Mouse (Mus musculus): ENCODE measurements around the gene Mogat1. TPM values are rescaled to one million over a fixed set of nuclear protein-coding genes. Genes with fewer than 3 reads are reported as not detected.
"Not testable (repeated sequence)": the region's sequence is repeated elsewhere in the genome, so short reads cannot be mapped to it uniquely, and the experiment has no call there.

Mogat1 gene
- total RNA-seq (2021): not detected
- long read RNA-seq, experiment 1: 0 reads
- long read RNA-seq, experiment 2, partial matches to known transcripts: 0 of 1 reads
- long read RNA-seq, experiment 2, other reads (novel, unspliced or antisense): 1 of 1 reads

DNA sequence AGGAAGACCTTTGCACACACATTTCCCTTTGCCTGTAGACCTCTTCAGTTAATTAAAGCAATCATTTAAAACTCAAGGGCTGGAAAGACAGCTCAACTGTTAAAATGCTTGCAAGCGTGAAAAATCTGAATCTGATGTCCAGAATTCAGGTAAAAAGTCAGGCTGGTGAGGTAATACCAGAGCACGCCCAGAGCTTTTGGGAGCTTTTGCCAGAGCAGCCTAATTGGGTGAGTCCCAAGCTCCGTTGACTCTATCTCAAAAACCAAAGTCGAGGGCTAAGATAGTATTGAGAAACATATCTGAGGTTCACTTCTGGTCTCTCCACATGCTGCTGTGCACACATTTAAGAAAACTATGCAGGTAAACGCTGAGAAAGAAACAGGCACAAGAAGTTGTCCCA is at the start of gene Mogat1:
Gene Mogat1, plus strand, starts transcription at position 130 of the 400 bp plus-strand sequence.
- DNase-seq (ENCODE audit: low spot score in 2 of 2): no peak

DNA sequence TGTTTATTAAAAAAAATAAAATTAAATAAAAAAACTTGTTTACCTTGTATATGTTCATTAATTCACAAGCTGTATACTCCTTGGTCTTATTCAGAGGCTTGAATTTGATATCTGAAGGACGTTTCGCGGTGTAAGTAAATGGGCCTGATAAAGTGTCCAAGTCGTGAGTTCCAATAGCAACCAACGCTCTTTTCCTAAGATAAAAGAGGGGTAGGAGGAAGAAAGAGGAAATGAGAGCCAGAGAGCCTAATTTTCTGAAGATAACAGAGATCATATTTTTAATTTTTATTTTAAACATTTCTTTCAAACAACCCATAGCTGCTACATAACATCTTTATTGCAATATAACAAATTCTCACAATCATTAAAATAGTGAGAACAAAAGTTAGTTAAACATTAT is 38.4 kb upstream of the Mogat1 start:
- DNase-seq (ENCODE audit: low spot score in 2 of 2): no peak

DNA sequence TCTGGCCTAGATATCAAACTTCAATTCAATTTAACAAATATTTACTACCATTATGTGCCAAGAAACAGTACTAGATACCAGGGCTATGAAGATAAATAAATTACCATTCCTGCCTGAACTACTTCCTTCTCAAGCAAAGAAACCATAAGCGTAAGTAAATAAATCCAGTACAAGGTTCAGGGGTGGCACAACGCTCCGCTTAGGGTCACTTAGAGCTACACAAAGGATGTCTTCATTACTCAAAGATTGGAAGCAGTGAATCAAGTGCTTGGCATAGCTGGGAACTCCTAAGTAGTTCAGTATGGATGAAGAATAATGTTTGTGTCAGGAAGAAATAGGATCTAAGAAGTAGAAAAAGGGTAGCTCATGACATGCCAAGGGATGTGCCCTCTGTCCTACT is 27.4 kb upstream of the Mogat1 start:
- DNase-seq (ENCODE audit: low spot score in 2 of 2): no peak

DNA sequence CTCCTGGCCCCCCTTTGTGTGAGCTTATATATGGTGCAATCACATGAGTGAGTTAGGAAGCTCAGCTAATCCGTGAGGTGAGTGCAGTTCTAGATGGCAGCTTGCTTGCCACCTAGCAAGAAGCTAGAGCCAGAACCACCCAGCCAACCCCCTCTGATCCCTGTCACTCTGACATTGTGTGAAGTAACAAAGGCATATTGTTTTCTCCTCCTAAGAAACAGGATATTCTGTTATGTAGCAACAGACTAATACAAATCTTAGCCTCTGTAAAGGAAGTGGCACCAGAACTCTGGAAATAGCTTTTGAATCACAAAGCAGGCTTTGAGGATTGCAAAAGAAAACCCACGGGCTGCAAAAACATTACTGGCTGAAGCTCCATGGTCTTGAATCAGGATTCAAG is 26.4 kb upstream of the Mogat1 start:
- DNase-seq (ENCODE audit: low spot score in 2 of 2): no peak

DNA sequence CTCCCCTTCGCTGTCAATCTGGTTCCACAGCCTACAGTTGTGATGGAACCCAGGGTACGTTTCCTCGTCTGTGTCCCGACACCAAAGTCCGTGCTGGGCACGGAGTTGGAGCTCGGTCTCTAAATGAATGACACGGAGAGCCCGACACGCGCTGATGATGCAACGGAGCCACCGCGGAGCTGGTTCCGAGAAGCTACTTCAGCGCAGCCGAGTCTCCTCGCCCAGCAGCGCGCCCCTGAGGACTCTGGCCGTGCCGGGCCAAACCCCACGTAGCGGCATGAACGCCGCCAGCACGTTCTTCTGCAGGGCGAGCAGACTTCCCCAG is 22.4 kb upstream of the Mogat1 start:
- no peak for DNase-seq (ENCODE audit: low spot score in 2 of 2)

DNA sequence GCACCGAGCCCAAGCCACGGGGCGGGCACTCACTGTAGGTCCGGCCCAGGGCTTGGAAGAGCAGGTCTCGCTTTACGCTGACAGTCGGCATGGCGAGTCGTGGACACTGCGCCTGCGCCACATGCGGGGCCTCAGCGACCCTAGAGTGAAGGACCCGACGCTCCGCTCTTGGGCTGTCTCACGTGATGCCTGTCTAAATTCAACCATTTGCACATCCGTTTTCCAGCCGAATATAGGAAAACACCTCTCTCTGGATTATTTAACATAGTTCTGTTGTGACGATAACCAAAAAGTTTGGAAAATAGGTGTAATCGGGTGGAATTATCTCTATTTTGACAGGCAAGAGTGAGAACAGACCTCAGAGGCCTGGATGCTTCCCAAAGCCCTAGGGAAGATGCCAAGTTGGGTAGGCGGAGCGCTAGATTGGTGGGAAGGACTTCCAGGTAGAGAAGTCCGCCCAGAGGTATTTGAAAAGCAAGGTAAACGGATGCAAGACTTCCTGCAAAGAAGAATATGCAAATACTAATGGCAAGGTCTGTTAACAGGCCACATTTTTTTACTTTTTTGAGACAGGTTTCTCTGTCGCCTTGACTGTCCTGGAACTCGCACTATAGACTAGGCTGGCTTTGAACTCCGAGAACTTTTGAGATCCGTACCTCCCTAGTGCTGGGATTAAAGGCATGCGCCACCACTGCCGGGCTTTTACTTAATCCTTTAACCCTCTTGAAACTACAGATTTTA is 21.9 kb upstream of the Mogat1 start, which contains the start of gene Farsb:
Gene Farsb, minus strand, starts transcription at position 146 of the 741 bp plus-strand sequence.
- DNase-seq (ENCODE audit: low spot score in 2 of 2): peak; percentile 95 to 96

DNA sequence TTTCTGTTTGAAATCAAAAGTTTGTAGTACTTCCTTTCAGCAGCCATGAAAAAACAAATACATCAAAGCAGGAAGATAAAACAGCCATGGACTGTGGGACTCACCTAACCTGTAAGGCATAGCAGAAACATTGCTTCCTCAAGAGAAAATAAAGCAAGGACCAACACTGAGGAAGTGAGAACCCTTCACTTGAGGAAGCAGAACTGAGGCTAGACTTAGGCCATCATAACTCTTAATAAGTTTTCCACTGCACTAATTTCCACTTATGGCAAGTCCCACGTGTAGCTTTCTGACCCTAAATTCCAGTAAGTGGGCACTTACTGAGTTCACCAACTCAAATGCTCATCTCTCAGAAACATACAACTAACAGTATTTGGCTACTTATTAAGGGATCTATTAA is 20.6 kb upstream of the Mogat1 start:
- no peak for DNase-seq (ENCODE audit: low spot score in 2 of 2)

DNA sequence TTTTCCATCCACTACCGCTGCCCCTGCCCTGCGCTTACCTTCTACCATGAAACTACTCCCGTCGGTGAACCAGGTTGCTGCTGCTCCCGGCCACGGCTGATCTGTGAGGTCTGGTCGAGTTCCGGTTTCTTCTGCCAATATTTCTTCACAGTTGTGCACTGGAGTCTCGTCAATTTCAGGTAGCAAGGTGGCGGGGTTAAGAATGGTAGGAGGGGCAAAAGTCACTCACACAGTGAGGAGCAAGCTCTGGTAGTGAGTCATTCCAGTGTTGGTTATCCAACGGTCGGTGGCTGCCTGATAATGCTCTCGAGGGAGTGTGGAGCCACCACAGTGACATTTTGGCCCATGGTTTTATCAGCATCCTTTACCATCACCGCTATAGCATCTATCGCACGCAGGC is 9.8 kb upstream of the Mogat1 start:
- no peak for DNase-seq (ENCODE audit: low spot score in 2 of 2)

DNA sequence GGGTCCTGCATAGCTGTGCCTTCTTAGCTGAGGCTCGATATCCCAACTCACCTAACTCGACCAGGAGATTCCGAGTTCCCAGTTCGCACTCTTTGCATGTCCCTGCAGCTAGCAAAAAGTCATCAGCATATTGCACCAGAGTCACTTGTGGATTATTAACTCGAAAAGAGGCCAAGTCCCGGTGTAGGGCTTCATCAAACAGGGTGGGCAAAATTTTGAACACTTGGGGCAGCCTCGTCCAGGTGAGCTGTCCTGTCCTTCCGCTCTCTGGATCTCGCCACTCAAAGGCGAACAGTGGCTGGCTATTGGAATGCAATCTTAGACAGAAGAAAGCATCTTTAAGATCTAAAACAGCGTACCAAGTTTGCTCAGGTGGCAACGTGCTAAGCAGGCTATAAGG is 8.9 kb upstream of the Mogat1 start:
- not testable (repeated sequence) for DNase-seq (ENCODE audit: low spot score in 2 of 2)

DNA sequence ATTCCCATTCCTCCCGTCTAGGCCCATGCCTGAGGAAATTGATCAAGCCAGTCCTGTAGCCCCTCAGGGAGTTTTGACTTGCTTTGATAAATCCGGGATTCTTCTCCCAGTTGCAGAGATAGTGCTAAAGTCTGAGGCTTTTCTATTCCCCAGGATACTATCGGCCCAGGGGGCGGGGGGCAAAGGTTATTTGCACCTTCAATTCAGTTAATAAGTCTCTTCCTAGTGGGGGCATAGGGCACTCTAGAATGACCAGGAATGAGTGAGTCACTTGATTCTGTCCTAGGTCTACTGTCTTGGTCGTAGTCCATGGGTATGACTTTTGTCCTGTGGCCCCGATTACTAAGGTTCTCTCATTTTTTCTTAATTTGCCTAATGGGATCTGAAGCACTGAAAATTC is 8.3 kb upstream of the Mogat1 start:
- no peak for DNase-seq (ENCODE audit: low spot score in 2 of 2)

DNA sequence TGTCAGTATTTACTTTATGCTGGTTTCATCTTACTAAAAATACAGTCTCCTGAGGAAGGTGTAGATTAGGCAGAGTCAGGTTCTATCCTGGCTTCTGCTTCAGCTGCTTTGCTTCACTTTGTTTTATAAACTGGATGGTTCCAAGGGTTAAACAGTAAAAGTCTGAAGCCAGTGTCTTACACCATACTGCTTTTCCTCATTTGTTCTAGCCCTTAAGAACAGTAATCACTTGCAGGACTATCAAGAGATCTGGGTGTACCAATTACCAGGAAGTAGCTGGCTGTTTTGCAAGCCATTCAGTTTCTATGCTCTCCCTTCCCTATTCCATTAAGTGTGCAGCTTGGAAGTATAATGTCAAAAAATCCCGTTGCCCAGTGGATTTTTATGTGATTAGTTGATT is 3.7 kb upstream of the Mogat1 start:
- DNase-seq (ENCODE audit: low spot score in 2 of 2): no peak

DNA sequence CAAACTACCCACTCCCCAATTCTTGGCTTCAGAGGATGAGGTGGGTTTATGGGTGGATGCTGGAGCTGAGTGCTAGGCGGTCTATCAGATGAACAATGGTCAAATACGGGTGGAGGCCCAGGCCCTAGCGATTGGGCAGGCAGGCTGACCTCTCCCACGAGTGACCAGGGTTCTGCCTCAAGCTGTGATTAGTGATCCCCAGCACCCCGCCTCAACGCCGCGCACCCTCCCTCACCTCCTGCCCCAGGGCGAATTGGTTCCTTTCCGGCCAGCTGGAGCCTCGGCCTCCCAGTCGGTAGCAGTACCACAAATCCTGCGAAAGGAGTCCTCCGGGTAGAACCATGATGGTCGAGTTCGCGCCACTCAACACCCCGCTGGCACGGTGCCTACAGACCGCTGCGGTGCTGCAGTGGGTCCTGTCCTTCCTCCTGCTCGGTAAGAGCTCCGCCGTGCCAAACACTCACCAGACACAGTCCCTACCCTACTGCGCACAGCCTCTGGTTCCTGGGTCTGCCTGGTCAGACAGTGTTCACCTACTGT is 900 bp downstream of the Mogat1 start, which contains the start of gene BC035947:
Gene BC035947, minus strand, starts transcription at position 538 of the 540 bp plus-strand sequence.
- no peak for DNase-seq (ENCODE audit: low spot score in 2 of 2)

DNA sequence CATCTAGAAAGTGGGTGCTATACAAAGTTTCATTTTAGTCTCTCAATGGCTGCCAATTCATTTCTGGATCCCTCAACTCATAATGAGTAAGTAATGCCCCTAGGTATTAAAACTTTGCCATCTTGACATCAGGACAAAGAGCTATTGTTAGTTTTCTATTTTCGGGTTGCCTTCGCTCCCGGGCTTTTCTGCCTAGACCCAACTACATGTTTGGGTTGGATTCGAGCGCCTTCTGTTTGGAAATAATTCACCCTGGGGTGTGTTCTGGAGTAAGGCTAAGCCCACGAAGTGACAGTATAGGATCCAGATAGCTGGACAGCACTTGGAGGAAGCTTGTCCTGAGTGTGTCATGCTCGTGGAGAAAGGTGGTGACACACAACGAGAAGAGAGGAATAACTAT is 2.0 kb downstream of the Mogat1 start:
- DNase-seq (ENCODE audit: low spot score in 2 of 2): no peak

DNA sequence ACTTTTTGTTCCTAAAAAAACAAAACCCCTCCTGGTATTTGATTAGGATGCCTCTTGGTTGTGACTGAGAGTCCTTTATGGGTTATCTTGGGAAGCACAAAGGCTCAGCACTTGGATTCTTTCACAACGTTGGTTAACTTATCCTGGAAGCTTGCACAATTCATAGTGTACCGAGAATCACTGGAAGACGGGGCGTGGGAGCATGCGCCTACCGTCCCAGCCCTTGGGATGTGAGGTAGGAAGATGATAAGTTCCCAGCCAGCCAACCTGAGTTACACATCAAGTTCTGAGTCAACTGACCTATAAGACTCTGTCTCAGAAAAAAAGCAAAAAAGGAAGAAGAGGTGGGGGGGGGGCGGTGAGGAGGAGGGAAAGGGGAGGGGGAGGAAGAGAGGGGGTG is 8.1 kb downstream of the Mogat1 start:
- DNase-seq (ENCODE audit: low spot score in 2 of 2): no peak

DNA sequence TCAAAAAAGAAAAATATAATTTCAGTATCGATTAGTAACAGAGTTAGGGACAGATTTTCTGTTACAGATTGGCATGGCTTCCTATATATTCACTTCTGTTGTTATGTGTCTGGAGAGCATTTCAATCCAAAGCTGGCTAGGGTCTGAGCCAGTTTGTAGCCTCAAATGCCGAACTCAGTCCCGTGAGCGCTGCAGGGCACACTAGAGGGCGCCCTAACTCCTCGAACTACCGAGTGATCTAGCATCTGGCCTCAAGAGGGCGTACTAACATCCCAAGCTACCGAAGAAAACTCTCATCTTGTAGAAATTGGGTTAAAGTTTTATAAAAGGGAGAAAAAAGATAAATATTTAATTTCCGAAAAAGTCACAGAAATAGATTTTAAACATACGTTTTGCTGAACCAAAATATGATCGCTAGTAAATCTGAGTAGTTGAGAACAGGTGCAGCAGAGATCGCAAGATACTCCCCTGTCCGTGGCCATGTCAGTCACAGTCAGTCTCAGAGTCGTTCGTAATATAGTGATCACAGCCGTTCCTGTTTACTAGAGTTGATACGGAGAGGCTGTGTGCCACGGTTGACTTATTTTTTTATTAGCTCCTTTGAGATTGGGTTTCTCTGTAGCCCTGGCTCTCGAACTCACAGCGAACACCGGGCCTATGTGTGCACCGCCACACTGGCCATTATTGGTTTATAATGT is 14.5 kb downstream of the Mogat1 start:
- peak; percentile 70 to 76 for DNase-seq (ENCODE audit: low spot score in 2 of 2)

DNA sequence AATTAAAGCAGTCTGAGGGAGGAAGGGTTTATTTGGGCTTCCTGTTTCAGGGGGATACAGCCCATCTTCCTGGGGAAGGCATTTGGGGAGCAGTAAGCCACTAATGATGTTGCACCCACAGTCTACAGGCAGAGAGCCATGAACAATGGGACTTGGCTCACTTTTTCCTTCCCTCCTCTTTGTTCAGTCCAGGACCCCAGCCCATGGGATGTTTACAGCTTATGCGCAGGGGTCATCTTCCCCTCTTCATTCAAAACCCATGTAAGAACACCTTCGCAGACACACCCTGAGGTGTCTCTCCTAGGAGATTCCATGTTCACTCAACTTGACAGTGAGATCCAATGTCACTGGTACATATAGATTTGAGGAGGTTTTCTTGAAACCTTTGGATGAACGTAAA is 17.6 kb downstream of the Mogat1 start:
- DNase-seq (ENCODE audit: low spot score in 2 of 2): no peak

DNA sequence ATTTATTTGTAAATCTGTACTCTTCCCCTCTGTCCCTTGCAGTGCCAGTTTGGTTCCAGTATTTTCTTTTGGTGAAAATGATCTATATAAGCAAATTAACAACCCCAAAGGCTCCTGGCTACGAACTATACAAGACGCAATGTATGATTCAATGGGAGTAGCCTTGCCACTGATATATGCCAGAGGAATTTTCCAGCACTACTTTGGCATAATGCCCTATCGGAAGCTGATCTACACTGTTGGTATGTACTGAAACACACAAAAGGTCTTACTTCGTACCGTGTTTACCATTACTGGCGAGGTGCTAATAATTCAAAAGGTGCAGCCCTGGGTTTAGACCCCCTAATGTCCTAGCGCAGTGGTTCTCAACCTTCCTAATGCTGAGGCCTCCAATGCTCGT is 18.2 kb downstream of the Mogat1 start:
- no peak for DNase-seq (ENCODE audit: low spot score in 2 of 2)

DNA sequence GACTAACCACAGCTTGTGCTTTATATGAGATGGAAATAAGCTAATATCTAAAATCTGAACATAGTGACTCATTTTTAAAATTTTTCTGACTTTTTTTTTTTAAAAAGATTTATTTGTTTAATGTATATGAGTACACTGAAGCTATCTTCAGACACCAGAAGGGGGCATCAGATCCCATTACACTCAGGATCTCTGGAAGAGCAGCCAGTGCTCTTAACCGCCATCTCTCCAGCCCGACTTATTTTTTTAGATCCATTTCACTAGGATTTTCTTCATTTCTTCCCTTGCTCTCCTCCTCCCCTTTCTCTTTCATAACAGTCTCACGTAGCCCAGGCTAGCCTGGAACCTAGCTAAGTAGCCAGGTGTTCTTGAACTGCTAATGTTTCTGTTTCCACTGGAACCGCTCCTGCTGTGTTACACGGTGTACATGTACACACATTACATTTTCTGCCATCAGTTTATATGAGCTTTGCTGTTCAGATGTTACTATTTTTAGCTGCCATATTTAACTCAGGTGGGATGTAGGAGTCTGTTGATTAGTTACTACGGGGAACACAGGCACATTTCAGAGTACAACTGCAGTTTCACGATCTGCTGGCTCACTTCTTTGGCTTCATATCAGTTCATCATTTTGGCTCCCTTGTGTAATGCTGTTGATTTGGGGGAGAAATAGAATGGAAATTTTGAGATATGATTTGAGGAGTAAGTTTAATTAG is 19.9 kb downstream of the Mogat1 start:
- peak in 1 of 2 experiments; percentile 72 for DNase-seq (ENCODE audit: low spot score in 2 of 2)

DNA sequence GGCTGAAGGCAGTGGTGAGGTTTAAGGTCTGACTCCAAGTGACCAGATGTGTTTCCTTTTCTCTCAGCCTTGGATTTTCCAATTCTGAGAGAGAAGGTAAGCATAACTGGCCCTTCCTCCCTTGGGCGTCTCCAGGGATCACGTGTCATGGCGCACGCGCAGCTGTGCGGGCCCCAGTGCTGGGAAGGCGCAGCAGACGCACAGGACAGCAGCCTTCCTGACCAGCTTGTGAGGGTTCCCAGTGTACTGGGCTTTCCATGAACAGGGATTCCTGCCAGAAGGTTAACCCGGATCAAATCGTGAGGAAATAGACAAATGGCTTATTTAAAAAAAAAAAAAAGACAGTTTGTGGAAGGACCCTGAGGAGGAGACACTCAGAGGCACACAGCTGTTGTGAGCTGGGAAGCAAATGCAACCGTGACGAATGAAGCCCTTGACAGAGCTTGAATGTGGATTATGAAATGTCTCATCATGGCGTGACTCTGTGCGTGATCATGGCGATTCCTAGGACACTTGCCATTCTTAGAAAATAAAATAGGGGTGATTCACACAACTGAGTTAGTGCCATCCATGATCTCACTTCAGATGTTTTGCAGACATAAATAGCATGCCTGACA is 21.5 kb downstream of the Mogat1 start:
- peak in 1 of 2 experiments; percentile 22 for DNase-seq (ENCODE audit: low spot score in 2 of 2)

DNA sequence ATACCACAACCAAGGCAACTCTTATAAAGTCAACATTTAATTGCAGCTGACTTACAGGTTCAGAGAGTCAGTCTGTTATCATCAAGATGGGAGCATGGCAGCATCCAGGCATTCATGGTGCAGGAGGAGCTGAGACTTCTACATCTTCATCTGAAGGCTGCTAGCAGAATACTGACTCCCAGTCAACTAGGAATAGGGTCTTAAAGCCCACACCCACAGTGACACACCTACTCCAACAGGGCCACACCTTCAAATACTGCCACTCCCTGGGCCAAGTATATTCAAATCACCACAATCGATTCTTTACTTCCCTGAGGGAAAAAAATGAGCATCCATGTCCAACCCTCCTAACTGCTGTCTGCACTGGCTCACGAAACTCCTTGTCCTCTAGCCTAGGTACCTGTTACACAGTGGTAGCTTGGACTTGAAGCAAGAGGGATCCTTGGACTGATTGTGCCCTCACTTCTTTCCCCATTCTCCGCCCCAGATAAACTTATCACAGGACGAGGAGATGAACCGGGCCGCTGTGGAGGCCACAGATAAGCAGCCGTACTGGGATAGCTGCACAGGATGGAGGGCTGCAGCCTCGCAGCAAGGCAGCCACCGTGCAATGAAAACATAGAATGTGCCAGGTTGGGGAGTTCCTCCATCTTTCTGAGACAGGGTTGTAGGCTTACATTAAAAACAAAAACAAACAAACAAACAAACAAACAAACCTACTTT is 23.8 kb downstream of the Mogat1 start:
- DNase-seq (ENCODE audit: low spot score in 2 of 2): no peak
